Mouse (Mus musculus): ENCODE data around the gene Rara.

Rara gene

DNA sequence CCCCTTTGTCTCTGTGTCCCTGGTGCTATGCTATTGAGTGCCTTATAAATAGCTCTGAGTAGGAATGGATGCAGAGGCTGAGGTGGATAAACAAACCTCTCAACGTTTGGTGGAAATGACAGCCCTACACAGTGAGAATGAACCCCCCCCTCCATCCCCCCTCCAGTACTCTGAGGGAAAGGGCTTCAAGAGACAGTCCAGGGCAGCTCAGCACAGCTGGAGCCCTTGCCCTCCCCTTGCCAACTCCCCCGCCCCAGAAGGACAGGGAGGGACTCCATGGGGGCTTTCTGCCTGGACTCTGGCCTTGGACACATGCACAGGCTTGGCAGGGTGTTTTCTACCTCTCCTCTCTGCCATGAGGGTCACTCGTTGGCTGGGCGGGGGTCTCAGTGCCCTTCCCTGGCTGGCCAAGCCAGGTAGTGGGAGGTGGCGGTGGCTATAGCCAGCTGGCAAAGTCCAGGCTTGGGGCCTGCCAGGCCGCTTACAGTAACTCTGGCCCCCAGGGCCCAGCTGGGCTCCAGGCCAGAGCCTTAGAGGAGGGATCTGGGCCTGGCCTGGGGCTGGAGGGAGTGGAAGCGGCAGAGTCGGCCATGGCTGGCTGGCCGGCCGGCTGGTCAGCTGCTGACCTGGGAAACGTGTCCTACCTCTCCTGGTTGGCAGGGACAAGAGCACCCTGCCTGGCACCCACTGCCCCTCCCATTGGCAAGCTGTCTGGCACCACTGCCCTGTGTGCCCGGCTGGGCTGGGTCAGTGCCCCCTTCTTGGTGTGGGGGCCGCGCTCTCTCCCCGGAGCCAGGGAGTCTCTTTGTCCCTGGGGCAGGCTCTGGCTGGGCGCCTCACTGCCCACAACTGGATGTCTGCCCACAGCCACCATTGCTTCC, 23.6 kb downstream of the Rara start:
- ChIA-PET POLR2A (interaction anchor here in 2 of 4 experiments (0.6 to 8.7 kb wide), 14 partner anchors 8 to 212 kb away, joined by 3 to 103 read pairs (median 6); no protein-coding TSS in a partner anchor), CTCF (interaction anchor here in 3 of 4 experiments (0.7 to 1.5 kb wide), 8 partner anchors 10 to 41 kb away, joined by 3 to 4 read pairs (median 3); no protein-coding TSS in a partner anchor)

DNA sequence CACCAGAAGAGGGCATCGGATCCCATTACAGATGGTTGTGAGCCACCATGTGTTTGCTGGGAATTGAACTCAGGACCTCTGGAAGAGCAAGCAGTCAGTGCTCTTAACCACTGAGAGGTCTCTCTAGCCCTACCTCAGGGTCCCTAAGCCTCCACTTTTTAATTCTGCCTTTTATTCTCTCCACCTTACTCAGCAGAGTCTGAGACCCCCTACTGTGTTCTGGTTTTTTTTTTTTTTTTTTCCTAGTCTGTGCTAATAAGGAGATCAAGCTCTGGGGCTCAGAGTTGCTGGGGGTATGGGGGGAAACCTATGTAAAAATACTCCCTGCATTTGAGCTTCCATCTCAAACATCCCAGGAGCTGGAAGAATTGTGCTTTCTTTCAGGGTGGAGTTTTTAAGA, 24.5 kb downstream of the Rara start:
- POLR2A ChIA-PET = interaction anchor here in 3 of 4 experiments (0.8 to 8.7 kb wide), 16 partner anchors 8 to 211 kb away, joined by 3 to 103 read pairs (median 5); no protein-coding TSS in a partner anchor
- CTCF ChIA-PET = interaction anchor here (0.6 to 1.8 kb wide), 13 partner anchors 8 to 177 kb away, joined by 3 to 11 read pairs (median 4); no protein-coding TSS in a partner anchor

DNA sequence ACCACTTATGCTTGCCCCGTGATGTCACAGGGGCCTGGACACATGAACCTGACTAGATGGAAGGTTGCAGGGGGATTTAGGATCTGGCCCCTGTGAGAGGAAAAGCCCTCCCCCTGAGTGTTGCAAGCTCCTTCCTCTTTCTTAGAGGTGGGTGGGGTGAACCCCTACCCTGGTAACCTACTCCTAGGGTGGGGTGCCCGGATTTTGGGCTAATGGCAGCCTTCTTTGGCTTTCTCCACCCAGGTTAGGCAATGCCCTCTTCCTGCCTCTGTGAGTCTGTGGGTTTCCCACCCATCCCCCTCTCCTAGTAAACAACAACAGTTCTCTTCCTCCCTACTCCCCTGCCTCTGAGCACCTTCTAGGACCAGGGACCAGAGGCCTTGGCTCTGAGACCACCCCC, 25.1 kb downstream of the Rara start:
- CTCF ChIA-PET = interaction anchor here (0.6 to 3.9 kb wide), 20 partner anchors 8 to 177 kb away, joined by 3 to 26 read pairs (median 4); no protein-coding TSS in a partner anchor
- POLR2A ChIA-PET = interaction anchor here in 3 of 4 experiments (0.6 to 8.7 kb wide), 26 partner anchors 8 to 1684 kb away, joined by 3 to 103 read pairs (median 4); partner anchors contain the start of gene Cdc6 (in 1 of the 3)

DNA sequence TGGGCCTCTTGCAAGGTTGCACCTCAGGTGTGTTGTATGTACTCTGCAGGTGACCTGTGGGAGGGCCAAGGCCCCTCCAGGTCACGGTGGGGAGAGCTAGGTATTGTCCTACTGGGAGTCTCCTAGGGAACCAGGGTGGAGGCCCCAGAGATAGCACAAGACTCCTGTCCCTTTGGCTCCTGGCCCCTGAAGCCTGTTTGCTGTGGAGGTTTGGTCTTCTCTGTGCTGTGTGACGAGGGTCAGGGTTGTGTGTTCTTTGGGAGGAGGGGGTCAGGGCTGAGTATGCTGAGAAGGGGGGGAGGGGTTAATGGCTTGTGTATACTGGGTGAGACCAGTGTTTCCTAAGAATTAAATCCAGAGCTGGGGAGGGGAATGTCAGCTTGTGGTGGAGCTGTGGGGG, 25.7 kb downstream of the Rara start:
- POLR2A ChIA-PET = interaction anchor here in 3 of 4 experiments (0.5 to 8.7 kb wide), 29 partner anchors 8 to 1683 kb away, joined by 3 to 103 read pairs (median 4); partner anchors contain the start of genes Cdc6 (in 1 of the 3) and Psmd3 (in 1 of the 3)

DNA sequence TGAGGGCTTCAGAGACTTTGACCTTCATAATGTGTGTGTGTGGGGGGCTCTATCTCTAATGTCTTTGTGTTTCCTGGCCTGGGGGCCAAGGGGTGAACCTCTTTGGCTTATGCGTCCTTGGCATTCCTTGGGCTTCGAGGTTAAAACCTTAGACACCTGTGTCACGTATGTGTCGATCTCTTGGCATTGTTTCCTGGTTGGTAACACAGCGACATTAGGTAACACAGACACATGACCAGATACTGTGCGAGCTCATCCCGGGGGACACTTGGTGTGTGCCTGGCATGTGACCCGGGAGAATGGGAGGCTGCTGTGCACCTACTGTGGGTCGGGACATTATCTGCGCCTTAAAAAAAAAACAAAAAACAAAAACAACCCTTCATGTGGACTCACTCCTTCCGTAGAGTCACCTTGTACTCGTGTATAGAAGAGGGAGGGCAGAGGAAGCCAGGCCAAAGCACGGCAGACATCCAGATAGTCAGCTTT, 26.3 kb downstream of the Rara start:
- ChIA-PET POLR2A (interaction anchor here (0.6 to 8.7 kb wide), 27 partner anchors 9 to 1414 kb away, joined by 3 to 103 read pairs (median 5); partner anchors contain the start of genes Cdc6 (in 1 of the 4), Psmd3 (in 1 of the 4) and Tns4 (in 1 of the 4)), CTCF (interaction anchor here (0.5 to 3.9 kb wide), 33 partner anchors 8 to 625 kb away, joined by 3 to 26 read pairs (median 4); no protein-coding TSS in a partner anchor)

More for the DNA sequence above, 25.7 kb downstream of the Rara start:
- CTCF ChIA-PET = interaction anchor here (0.5 to 3.9 kb wide), 25 partner anchors 9 to 407 kb away, joined by 3 to 26 read pairs (median 4); no protein-coding TSS in a partner anchor

DNA sequence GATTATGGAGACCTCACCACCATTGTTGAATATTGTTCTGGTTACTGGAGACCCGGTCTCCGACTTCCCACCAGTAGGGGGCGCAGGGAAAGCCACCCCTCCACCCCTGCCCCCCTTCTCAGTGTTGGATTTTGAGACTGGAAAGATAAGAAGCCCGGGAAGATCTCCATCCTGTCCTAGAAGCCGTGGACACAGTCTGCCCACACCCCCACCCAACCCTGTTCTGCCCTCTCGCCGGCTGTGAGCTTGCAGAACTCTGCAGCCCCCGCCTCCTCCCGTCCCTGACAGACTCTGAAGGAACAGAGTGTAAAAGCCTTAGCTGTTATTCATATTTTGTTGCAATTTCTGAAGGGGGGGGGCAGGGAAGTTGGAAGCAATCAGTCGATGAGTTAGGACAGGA, 26.8 kb downstream of the Rara start:
- POLR2A ChIA-PET = interaction anchor here (0.5 to 8.7 kb wide), 29 partner anchors 10 to 1583 kb away, joined by 3 to 103 read pairs (median 6); partner anchors contain the start of genes Cdc6 (in 2 of the 4), Gjd3 (in 1 of the 4), Psmd3 (in 1 of the 4) and Tns4 (in 1 of the 4)
- CTCF ChIA-PET = interaction anchor here (0.6 to 3.9 kb wide), 37 partner anchors 8 to 626 kb away, joined by 3 to 26 read pairs (median 4); no protein-coding TSS in a partner anchor

DNA sequence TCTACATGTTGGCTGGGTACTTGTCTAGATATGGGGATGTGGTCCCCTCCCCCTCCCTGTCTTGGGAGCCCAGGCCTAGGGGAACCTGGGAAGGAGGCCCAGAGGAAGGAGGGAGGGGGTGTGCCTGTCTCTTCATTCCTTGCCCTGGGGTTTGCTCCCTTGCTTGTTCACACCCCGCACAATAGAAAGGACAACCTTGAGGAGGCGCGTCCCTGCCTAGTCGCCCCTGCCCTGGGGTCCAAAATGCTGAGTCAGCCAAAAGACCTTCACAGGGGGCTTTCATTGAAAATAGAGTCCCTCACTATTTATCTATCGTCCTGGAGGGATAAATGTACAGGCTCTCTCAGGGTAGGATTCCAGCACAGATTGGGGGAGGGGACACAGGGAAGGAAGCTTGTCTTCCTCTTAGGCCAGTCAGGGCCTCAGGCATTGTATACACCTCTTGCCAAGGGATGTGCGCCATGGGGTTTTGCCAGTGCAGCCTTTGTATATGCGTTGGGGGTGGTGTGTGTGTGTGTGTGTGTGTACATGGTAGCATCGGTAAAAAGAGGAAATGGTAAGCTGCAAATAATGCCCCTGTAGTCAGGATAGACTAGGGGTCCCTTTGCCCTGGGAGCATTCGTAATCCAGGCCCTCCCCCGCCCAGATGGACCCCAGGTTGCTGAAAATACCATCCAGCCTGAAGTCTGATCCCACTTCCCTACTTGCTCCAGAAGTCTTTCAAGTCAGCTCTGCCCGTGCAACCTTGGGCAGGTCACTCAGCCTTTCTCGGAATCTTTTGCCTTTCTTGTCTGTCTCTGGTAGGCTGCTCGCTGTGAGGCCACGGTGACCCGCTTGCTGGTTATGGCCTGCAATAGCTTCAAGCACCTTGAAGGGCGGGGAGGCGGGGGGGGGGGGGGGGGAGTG, 27.4 kb downstream of the Rara start:
- ChIA-PET CTCF (interaction anchor here (0.5 to 3.9 kb wide), 36 partner anchors 7 to 960 kb away, joined by 3 to 26 read pairs (median 4); no protein-coding TSS in a partner anchor), POLR2A (interaction anchor here (0.5 to 8.7 kb wide), 38 partner anchors 10 to 1582 kb away, joined by 3 to 103 read pairs (median 5); partner anchors contain the start of genes Cdc6 (in 2 of the 4), Gjd3 (in 1 of the 4), Psmd3 (in 1 of the 4) and Tns4 (in 1 of the 4))

DNA sequence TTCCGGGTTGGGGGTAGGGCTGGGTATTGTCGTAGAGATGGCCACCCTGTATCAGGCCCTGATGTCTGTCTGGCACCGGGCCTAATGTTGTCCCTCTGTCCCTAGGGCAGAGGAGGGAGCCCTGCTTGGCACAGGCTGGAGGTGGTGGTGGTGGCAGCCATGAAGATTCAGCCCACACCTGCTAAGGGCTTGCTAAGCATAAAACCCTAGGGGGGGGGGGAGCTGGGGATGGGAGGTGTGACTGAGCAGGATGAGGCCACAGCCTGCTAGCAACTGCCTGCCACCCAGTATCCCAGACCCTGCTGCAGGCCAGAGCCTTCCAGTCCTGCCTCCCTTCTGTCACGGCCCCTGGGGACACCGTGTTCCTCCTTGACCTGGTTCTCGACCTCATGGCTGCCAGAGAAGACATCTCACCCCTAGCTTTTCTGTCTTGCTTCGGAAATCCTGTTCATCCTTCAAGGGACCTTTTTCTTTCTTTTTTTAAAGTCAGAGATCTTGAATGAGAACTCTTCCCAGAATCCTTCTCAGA, 28.2 kb downstream of the Rara start:
- CTCF ChIA-PET = interaction anchor here (0.6 to 3.9 kb wide), 15 partner anchors 9 to 959 kb away, joined by 3 to 26 read pairs (median 4); no protein-coding TSS in a partner anchor
- POLR2A ChIA-PET = interaction anchor here (0.6 to 8.7 kb wide), 27 partner anchors 9 to 1441 kb away, joined by 3 to 103 read pairs (median 4); partner anchors contain the start of genes Cdc6 (in 2 of the 4), Gjd3 (in 1 of the 4) and Top2a (in 1 of the 4)

DNA sequence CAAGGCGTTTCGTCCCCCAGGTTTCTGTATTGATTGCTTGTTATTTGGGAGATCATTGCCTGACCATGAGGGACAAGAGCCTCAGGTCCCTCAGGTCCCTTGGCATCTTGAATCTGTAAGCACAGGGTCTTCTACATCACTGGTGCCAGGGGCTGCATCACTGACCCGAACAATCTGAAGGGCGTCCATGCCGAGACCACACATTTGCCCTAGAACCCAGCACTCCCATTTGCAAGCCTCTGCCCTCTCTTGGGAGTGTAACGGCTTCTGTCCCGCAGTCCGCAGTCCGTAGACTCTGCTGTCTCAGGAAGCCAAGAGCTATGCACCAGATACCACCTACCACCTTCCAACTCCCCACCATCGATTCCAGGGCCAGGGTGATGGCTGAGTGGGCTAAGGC, 28.7 kb downstream of the Rara start:
- ChIA-PET POLR2A (interaction anchor here (0.6 to 8.7 kb wide), 14 partner anchors 8 to 267 kb away, joined by 3 to 103 read pairs (median 5); partner anchors contain the start of genes Cdc6 (in 2 of the 4) and Top2a (in 1 of the 4)), CTCF (interaction anchor here (0.6 to 3.9 kb wide), 10 partner anchors 12 to 959 kb away, joined by 3 to 26 read pairs (median 4); no protein-coding TSS in a partner anchor)

DNA sequence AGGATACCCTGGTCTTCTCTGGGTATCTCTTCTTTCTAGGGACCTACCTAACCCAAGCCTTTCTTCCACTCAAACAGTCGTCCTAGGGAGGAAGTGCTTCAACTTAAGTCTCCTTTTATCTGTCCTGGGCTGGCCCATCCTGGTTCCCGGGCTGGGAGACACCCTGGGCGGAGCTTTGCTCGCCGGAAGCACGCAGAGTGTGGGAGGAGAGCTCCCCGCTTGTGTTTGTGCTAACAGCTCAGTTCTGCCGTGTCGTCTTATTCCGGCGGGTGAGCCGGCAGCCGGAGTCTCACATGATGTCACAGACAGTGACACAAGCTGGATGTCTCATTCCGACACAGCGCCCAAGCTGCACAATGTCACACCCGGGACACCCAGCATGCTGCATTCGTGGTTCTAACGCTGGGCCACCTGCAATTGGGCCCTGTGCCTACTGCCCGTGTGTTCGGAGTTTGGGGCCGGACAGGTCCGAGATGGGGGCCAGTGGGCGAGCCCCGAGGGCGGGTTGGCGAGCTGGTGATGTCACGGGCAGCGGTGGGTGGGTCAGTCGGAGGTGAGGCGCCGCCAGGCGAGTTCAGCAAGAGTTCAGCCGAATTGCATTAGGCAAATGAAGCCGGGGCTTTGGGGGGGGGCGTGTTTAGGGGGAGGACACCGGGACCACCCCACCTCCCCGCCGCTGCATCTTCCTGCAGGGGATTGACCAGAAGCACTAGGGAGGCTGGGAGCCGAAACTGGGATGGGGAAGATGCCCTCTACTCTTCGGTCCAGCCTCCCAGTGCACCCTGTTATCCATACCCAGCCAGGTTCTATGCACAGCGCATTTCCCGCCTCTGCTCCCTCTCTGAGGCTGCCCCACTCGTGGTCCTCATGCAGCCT, 32.1 kb downstream of the Rara start:
- POLR2A ChIA-PET = interaction anchor here (0.6 to 2.7 kb wide), 52 partner anchors 9 to 1603 kb away, joined by 3 to 71 read pairs (median 5); partner anchors contain the start of genes Gjd3 (in 2 of the 4), Rara (in 2 of the 4), Cdc6 (in 1 of the 4) and Top2a (in 1 of the 4)
- CTCF ChIA-PET = interaction anchor here (0.5 to 1.6 kb wide), 15 partner anchors 12 to 173 kb away, joined by 3 to 8 read pairs (median 4); no protein-coding TSS in a partner anchor

DNA sequence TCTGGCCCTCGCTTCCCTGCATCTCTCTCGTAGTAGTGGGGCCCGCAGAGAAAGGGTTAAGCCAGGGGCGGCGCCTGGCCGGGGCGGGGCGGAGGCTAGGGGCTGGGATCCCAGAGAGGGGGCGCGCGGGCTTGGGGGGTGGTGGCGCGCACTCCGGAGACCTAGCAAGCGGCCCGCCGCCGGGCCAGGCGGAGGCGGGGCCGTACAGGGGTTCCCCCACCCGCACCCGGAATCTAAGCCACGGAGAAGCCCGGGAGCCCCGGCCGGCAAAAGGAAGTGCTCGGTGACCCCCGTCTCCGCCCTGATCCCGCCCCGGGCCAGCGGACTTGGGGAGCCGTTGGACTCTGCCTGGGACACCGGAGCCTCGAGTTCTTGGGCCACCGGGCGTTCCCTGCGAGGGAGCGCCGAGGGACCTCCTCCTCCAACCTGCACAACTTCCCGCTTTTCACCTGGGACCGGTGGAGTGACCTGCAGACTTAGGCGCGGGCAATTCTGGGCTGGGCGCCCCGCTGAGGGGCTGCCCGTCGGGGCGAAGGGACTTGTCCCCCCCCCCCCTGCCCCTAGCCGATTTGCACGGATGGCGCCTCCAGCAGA, 32.8 kb downstream of the Rara start:
- CTCF ChIA-PET = interaction anchor here in 3 of 4 experiments (1.1 to 1.6 kb wide), 4 partner anchors 12 to 174 kb away, joined by 3 to 8 read pairs (median 5); no protein-coding TSS in a partner anchor
- POLR2A ChIA-PET = interaction anchor here in 3 of 4 experiments (0.9 to 2.7 kb wide), 13 partner anchors 9 to 186 kb away, joined by 3 to 71 read pairs (median 7); partner anchors contain the start of gene Rara (in 1 of the 3)

DNA sequence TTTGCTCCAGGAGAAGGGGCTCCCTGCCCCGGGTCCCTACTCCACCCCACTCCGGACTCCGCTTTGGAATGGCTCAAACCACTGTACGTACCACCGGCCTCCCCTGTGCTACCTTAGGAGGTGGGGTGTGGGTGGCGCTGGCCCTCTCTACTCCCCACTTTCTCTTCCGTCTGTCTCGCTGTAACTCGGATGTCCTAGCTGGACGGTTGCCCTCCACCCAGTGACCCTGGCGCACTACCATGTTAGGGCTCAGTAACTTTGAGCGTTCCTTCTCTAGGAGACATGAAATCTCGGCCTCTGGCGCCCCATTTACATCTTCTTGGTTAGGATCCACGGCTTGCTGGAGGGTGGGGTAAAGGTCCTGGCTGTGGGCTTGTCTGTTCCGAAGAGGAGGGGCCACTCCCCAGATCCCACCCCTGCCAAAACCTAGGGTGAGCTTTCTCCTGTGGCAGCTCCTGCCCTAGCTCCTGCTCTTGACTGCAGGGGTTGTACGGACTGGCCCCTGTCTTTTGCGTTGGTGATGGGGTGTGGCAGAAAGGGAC, 33.5 kb downstream of the Rara start:
- CTCF ChIA-PET = interaction anchor here in 2 of 4 experiments (0.6 to 1.7 kb wide), 4 partner anchors 14 to 243 kb away, joined by 3 to 6 read pairs (median 3); partner anchors contain the start of gene Gjd3 (in 1 of the 2)
- POLR2A ChIA-PET = interaction anchor here in 2 of 4 experiments (0.6 to 8.6 kb wide), 14 partner anchors 8 to 88 kb away, joined by 3 to 71 read pairs (median 3); partner anchors contain the start of genes Cdc6 (in 1 of the 2) and Rara (in 1 of the 2)

DNA sequence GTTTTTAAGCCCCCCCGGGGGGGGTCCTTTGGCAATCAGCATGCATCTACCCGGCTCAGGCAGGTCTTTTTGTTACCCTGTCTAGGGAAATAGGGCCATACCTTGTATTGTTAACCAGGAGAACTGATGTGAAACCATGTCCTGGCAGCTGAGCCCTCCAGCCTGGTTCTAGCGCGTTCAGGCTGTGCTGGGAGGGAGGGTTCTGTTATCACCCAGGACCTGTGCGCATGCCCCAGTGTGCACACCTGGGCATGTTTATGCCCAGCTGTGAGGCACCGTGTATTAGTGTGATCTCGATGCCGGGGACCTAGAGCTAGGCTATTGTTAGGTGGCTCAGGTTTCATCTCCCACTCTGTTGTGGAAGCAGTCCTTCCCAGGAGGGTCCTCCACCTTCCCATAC, 34.1 kb downstream of the Rara start:
- CTCF ChIA-PET = interaction anchor here (0.5 to 2.8 kb wide), 8 partner anchors 10 to 557 kb away, joined by 3 to 11 read pairs (median 4); partner anchors contain the start of gene Gjd3 (in 1 of the 4)
- POLR2A ChIA-PET = interaction anchor here in 3 of 4 experiments (0.6 to 8.6 kb wide), 17 partner anchors 8 to 99 kb away, joined by 3 to 71 read pairs (median 4); partner anchors contain the start of genes Cdc6 (in 1 of the 3), Rara (in 1 of the 3) and Wipf2 (in 1 of the 3)

DNA sequence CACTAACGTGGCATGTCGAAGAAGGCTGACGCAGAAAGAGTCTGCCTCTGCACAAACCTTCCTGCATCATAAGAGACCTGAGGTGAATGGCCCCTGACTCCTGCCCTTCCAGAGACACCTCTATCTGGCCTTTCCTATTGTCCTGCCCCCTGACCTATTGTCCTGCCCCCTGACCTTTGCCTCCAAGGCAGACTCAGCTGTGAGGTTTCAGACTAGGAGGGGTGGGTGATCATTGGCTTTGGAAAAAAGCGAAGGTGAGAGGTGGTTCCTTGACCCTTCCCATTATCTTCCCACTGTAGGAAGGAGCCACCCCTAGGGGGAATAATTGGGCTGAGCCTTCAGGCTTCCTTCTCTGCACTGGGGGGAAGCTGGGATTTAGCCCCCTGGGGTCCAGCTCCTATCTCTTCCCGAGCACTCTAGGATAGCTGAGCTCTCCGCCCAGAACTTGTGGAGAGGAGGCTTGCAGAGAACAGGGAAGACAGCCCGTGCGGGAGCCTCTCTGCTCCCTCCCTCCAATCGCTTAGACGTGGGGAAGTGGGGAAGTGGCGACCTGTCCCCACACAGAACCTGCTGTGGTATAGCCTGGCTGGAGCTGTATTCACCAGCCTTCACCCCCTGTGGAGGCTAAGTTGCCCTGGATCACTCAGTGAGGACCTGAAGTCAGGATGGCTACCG, 34.9 kb downstream of the Rara start:
- POLR2A ChIA-PET = interaction anchor here (0.5 to 8.6 kb wide), 37 partner anchors 9 to 277 kb away, joined by 3 to 83 read pairs (median 7); partner anchors contain the start of genes Rara (in 1 of the 4), Top2a (in 1 of the 4) and Wipf2 (in 1 of the 4)
- CTCF ChIA-PET = interaction anchor here (0.5 to 3.2 kb wide), 25 partner anchors 8 to 556 kb away, joined by 3 to 15 read pairs (median 4); no protein-coding TSS in a partner anchor
